Mouse (Mus musculus) kidney, postnatal 36 days (tissue): Measurements from ENCODE around the gene Cyp2d22.

Source experiments
- DNase-seq, 2 experiments: peaks; one replicate each; pipeline ENCODE4 v3.0.0; 2021 to 2022; ENCODE audit warnings: mixed read lengths in 2 of 2

The Cyp2d22 gene

GRCm38 (mm10) chr15:82345820-82346470 lies 34.1 kb downstream of the Cyp2d22 start:
- DNase-seq, result peak; percentile 98 to 99

GRCm38 (mm10) chr15:82344971-82345370 lies 35.1 kb downstream of the Cyp2d22 start:
- no peak for DNase-seq

- DNase-seq, result peak; percentile 75 to 87
These were observed 36.4 kb downstream of the Cyp2d22 start for GRCm38 (mm10) chr15:82343368-82344287.

GRCm38 (mm10) chr15:82342543-82342935 lies 37.5 kb downstream of the Cyp2d22 start:
- no peak for DNase-seq

GRCm38 (mm10) chr15:82341675-82342542 lies 38.2 kb downstream of the Cyp2d22 start:
- no peak for DNase-seq

GRCm38 (mm10) chr15:82341036-82341501 lies 39.0 kb downstream of the Cyp2d22 start:
- DNase-seq, result peak in 1 of 2 experiments; percentile 71

- no peak for DNase-seq
These were observed 39.5 kb downstream of the Cyp2d22 start for GRCm38 (mm10) chr15:82340414-82341035.

GRCm38 (mm10) chr15:82339634-82340254 lies 40.3 kb downstream of the Cyp2d22 start:
- no peak for DNase-seq

GRCm38 (mm10) chr15:82339150-82339549 lies 40.9 kb downstream of the Cyp2d22 start:
- no peak for DNase-seq

- peak; percentile 97 to 99 for DNase-seq
These were observed 41.4 kb downstream of the Cyp2d22 start, which contains the start of the genes Naga, Pheta2 and Smdt1 for GRCm38 (mm10) chr15:82338593-82339112. Gene Naga (minus strand): TSS chr15:82338925. Gene Pheta2 (plus strand): TSS chr15:82338942. Gene Smdt1 (plus strand): TSS chr15:82338959.

- DNase-seq, result no peak
These were observed 42.2 kb downstream of the Cyp2d22 start for GRCm38 (mm10) chr15:82337875-82338274.

- DNase-seq, result no peak
These were observed 43.4 kb downstream of the Cyp2d22 start for GRCm38 (mm10) chr15:82336629-82337028.

- DNase-seq, result no peak
These were observed 44.9 kb downstream of the Cyp2d22 start for GRCm38 (mm10) chr15:82335194-82335593.

GRCm38 (mm10) chr15:82325382-82325781 lies 54.7 kb downstream of the Cyp2d22 start:
- DNase-seq, result no peak

GRCm38 (mm10) chr15:82322195-82322594 lies 57.9 kb downstream of the Cyp2d22 start:
- DNase-seq, result no peak
